Mouse (Mus musculus): ENCODE measurements around the gene Med21. TPM values are rescaled to one million over a fixed set of nuclear protein-coding genes. Genes with fewer than 3 reads are reported as not detected.

Med21 gene
- polyA plus RNA-seq, 1 experiment from 2014 or later = 151 TPM

- peaks cover 18% of the 10 kb centered on the region for H3K4me1 ChIP-seq (ENCODE audit: insufficient read depth, low read length)
Measured at GRCm38 (mm10) chr6:146628123-146628522, 14.2 kb upstream of the Med21 start.

GRCm38 (mm10) chr6:146629781-146630756 is 12.3 kb upstream of the Med21 start:
- Histone ChIP-seq H3K9ac (replicated peaks; ENCODE audit: low read length) (no peak overlapping the region), H3K27ac (ENCODE audit: low read length) (no peak overlapping the region), H3K4me1 (ENCODE audit: insufficient read depth, low read length) (peaks cover 23% of the 10 kb centered on the region), H3K27me3 (ENCODE audit: insufficient read depth, low read length) (no peaks in the 10 kb centered on the region), H3K4me3 (ENCODE audit: low read length) (no peak overlapping the region), H3K4me2 (replicated peaks; ENCODE audit: low read depth, low read length) (no peak overlapping the region), H3K36me3 (ENCODE audit: insufficient read depth, low read length) (no peaks in the 10 kb centered on the region), H3K9me3 (ENCODE audit: low read length) (no peaks in the 10 kb centered on the region)
- WGBS = 77% methylated on average over 9 of the region's 9 CpGs
- ATAC-seq (ENCODE audit: low FRiP score, low TSS enrichment) = no peak

More at GRCm38 (mm10) chr6:146628123-146628522, 14.2 kb upstream of the Med21 start:
- 85% methylated on average over 3 of the region's 3 CpGs for WGBS
- Histone ChIP-seq H3K9me3 (ENCODE audit: low read length) (no peaks in the 10 kb centered on the region), H3K27ac (ENCODE audit: low read length) (no peak overlapping the region), H3K27me3 (ENCODE audit: insufficient read depth, low read length) (no peaks in the 10 kb centered on the region), H3K4me2 (replicated peaks; ENCODE audit: low read depth, low read length) (no peak overlapping the region), H3K36me3 (ENCODE audit: insufficient read depth, low read length) (0 out of 2 replicates have a peak, but pooled peaks cover 8% of the 10 kb centered on the region), H3K9ac (replicated peaks; ENCODE audit: low read length) (no peak overlapping the region), H3K4me3 (ENCODE audit: low read length) (no peak overlapping the region)
- ATAC-seq (ENCODE audit: low FRiP score, low TSS enrichment) = no peak

GRCm38 (mm10) chr6:146630961-146631360 is 11.4 kb upstream of the Med21 start:
- Histone ChIP-seq H3K4me2 (replicated peaks; ENCODE audit: low read depth, low read length) (no peak overlapping the region), H3K27ac (ENCODE audit: low read length) (no peak overlapping the region), H3K36me3 (ENCODE audit: insufficient read depth, low read length) (no peaks in the 10 kb centered on the region), H3K4me1 (ENCODE audit: insufficient read depth, low read length) (peaks cover 23% of the 10 kb centered on the region), H3K9ac (replicated peaks; ENCODE audit: low read length) (no peak overlapping the region), H3K4me3 (ENCODE audit: low read length) (no peak overlapping the region), H3K9me3 (ENCODE audit: low read length) (no peaks in the 10 kb centered on the region), H3K27me3 (ENCODE audit: insufficient read depth, low read length) (no peaks in the 10 kb centered on the region)
- ATAC-seq (ENCODE audit: low FRiP score, low TSS enrichment) = no peak
- WGBS = 67% methylated on average over 4 of the region's 4 CpGs

GRCm38 (mm10) chr6:146631847-146632246 is 10.5 kb upstream of the Med21 start:
- H3K36me3 ChIP-seq (ENCODE audit: insufficient read depth, low read length) = no peaks in the 10 kb centered on the region
- no peak overlapping the region; the same call in 1 of the 2 replicates for H3K4me3 ChIP-seq (ENCODE audit: low read length)
- no peak overlapping the region for H3K9ac ChIP-seq (replicated peaks; ENCODE audit: low read length)
- H3K4me2 ChIP-seq (replicated peaks; ENCODE audit: low read depth, low read length) = 0 out of 2 replicates have a peak overlapping the region, but pooled peaks have one; percentile 4
- no peaks in the 10 kb centered on the region for H3K9me3 ChIP-seq (ENCODE audit: low read length)
- H3K27me3 ChIP-seq (ENCODE audit: insufficient read depth, low read length) = no peaks in the 10 kb centered on the region
- H3K4me1 ChIP-seq (ENCODE audit: insufficient read depth, low read length) = peaks cover 23% of the 10 kb centered on the region
- ATAC-seq (ENCODE audit: low FRiP score, low TSS enrichment) = no peak
- H3K27ac ChIP-seq (ENCODE audit: low read length) = no peak overlapping the region
- WGBS = 46% methylated on average over 8 of the region's 8 CpGs

- Histone ChIP-seq H3K27ac (ENCODE audit: low read length) (no peak overlapping the region), H3K27me3 (ENCODE audit: insufficient read depth, low read length) (no peaks in the 10 kb centered on the region), H3K4me2 (replicated peaks; ENCODE audit: low read depth, low read length) (peak overlapping the region; percentile 3; the same call in 1 of the 2 replicates), H3K9ac (replicated peaks; ENCODE audit: low read length) (no peak overlapping the region), H3K4me1 (ENCODE audit: insufficient read depth, low read length) (peaks cover 23% of the 10 kb centered on the region), H3K36me3 (ENCODE audit: insufficient read depth, low read length) (no peaks in the 10 kb centered on the region), H3K9me3 (ENCODE audit: low read length) (no peaks in the 10 kb centered on the region), H3K4me3 (ENCODE audit: low read length) (no peak overlapping the region)
- no peak for ATAC-seq (ENCODE audit: low FRiP score, low TSS enrichment)
- whole genome bisulfite sequencing = 39% methylated on average over 9 of the region's 9 CpGs
Measured at GRCm38 (mm10) chr6:146632403-146632802, 9.9 kb upstream of the Med21 start.

- Histone ChIP-seq H3K27me3 (ENCODE audit: insufficient read depth, low read length) (no peaks in the 10 kb centered on the region), H3K4me3 (ENCODE audit: low read length) (peak overlapping the region; percentile 62), H3K4me2 (replicated peaks; ENCODE audit: low read depth, low read length) (peak overlapping the region; percentile 69), H3K9me3 (ENCODE audit: low read length) (no peaks in the 10 kb centered on the region), H3K27ac (ENCODE audit: low read length) (no peak overlapping the region), H3K9ac (replicated peaks; ENCODE audit: low read length) (no peak overlapping the region; the same call in 1 of the 2 replicates), H3K4me1 (ENCODE audit: insufficient read depth, low read length) (peaks cover 23% of the 10 kb centered on the region), H3K36me3 (ENCODE audit: insufficient read depth, low read length) (no peaks in the 10 kb centered on the region)
- no peak for ATAC-seq (ENCODE audit: low FRiP score, low TSS enrichment)
- 58% methylated on average over 8 of the region's 8 CpGs for WGBS
Measured at GRCm38 (mm10) chr6:146633097-146633496, 9.2 kb upstream of the Med21 start.

DNA sequence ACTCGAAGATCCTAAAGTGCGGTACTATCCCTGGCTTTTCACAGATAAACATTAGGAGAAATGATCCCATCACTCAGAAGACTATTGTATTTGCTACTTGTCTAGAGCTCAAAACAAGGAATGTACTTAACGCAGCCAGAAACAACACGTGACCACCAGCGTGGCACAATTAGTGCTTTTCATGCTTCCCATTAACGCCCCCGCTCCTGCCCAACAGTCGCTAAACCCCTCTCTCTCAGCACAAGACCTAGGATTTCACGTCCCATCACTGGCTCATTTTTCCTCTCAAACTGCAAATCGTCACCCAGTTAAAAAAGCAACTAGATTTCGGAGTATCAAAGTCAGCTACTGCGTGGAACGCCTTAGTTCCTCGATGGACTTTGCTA is 8.7 kb upstream of the Med21 start:
- H3K9me3 ChIP-seq (ENCODE audit: low read length) = no peaks in the 10 kb centered on the region
- WGBS = 18% methylated on average over 14 of the region's 14 CpGs

DNA sequence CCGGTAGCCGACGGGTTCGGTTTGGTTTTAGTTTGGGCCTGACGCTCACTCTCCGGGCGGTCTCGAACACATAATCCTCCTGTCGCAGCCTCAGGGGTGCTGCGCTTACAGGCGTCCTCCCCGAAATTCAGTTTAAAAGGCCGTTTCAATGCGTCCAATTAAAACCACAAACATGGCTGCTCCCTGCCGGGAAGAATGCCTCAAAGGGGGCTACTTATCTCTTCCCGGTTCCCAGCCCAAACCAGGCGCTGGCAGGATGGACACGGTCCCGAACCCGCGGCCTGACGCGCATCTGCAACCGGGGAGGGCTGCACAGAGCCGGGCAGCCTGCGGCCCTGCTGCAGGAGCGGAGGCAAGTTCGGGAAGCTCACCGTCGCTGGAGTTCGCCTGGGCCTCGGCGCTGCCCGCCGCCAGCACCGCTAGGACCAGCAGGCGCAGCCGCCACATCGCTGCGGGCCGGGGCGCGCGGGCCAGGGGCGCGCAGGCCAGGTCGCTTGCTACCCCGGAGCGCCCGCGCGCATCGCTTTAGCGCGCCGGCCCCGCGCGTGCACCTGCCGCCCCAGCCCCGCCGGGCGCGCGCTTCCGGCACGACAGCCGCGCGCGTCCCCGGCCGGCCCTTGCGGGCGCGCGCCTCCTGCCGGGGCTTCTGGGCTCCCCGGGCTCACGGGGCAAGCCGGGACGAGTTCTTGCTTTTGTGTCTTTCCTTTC is 8.2 kb upstream of the Med21 start:
- ATAC-seq (ENCODE audit: low FRiP score, low TSS enrichment) = peak; percentile 93
- Histone ChIP-seq H3K4me1 (ENCODE audit: insufficient read depth, low read length) (peaks cover 23% of the 10 kb centered on the region), H3K27me3 (ENCODE audit: insufficient read depth, low read length) (no peaks in the 10 kb centered on the region), H3K36me3 (ENCODE audit: insufficient read depth, low read length) (no peaks in the 10 kb centered on the region), H3K27ac (ENCODE audit: low read length) (peak overlapping the region; percentile 52), H3K9me3 (ENCODE audit: low read length) (no peaks in the 10 kb centered on the region), H3K4me3 (ENCODE audit: low read length) (peak overlapping the region; percentile 62), H3K9ac (replicated peaks; ENCODE audit: low read length) (peak overlapping the region; percentile 76), H3K4me2 (replicated peaks; ENCODE audit: low read depth, low read length) (peak overlapping the region; percentile 69)
- under 1% methylated on average over 81 of the region's 82 CpGs for WGBS

More for the DNA sequence above, 8.7 kb upstream of the Med21 start:
- Histone ChIP-seq H3K4me1 (ENCODE audit: insufficient read depth, low read length) (peaks cover 23% of the 10 kb centered on the region), H3K4me2 (replicated peaks; ENCODE audit: low read depth, low read length) (peak overlapping the region; percentile 69), H3K36me3 (ENCODE audit: insufficient read depth, low read length) (no peaks in the 10 kb centered on the region), H3K27ac (ENCODE audit: low read length) (peak overlapping the region; percentile 52), H3K27me3 (ENCODE audit: insufficient read depth, low read length) (no peaks in the 10 kb centered on the region), H3K4me3 (ENCODE audit: low read length) (peak overlapping the region; percentile 62), H3K9ac (replicated peaks; ENCODE audit: low read length) (peak overlapping the region; percentile 76)
- ATAC-seq (ENCODE audit: low FRiP score, low TSS enrichment) = no peak

DNA sequence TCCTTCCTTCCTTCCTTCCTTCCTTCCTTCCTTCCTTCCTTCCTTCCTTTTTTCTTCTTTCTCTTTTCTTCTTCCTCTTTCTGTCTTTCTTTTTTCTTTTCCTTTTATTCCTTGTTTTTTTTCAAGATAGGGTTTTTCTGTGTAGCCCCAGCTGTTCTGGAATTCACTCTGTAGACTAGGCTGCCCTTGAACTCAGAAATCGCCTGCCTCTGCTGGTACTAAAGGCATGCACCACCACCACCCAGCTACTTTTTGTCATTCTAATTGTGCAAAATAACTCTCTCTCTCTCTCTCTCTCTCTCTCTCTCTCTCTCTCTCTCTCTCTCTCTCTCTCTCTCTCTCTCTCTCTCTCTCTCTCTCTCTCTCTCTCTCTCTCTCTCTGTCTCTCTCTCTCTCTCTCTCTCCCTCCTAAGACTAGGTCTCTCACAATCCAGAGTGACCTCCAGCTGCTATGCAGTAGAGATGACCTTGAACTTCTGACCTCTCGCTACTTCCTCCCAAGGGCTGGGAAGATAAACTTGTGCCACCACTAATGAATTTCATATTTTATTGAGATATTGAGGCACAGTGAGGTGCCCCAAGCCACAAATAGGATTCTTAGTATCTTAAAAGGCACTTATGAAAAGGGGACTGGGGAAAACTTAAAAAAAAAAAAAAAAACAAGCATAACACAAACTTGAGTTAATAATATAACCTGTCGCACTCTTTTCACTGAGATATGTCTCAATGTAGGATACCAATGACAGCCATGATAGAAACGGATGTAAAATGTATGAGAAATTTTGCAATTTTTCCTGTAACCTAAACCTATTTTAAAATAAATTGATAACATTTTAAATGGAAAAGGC is 7.4 kb upstream of the Med21 start:
- peaks cover 23% of the 10 kb centered on the region for H3K4me1 ChIP-seq (ENCODE audit: insufficient read depth, low read length)
- no peaks in the 10 kb centered on the region for H3K36me3 ChIP-seq (ENCODE audit: insufficient read depth, low read length)
- H3K27ac ChIP-seq (ENCODE audit: low read length) = no peak overlapping the region
- ATAC-seq (ENCODE audit: low FRiP score, low TSS enrichment) = no peak
- no peaks in the 10 kb centered on the region for H3K27me3 ChIP-seq (ENCODE audit: insufficient read depth, low read length)
- no peak overlapping the region for H3K9ac ChIP-seq (replicated peaks; ENCODE audit: low read length)
- peak overlapping the region; percentile 62; the same call in 1 of the 2 replicates for H3K4me3 ChIP-seq (ENCODE audit: low read length)
- H3K4me2 ChIP-seq (replicated peaks; ENCODE audit: low read depth, low read length) = peak overlapping the region; percentile 69
- WGBS = 61% methylated on average over 4 of the region's 4 CpGs
- H3K9me3 ChIP-seq (ENCODE audit: low read length) = no peaks in the 10 kb centered on the region

Data from kidney, embryonic 16.5 days (tissue).